Mouse (Mus musculus) R1 (cell line): ENCODE results near the gene Olfr153.
"Not testable (repeated sequence)": the region's sequence is repeated elsewhere in the genome, so short reads cannot be mapped to it uniquely, and the experiment has no call there.

ENCODE experiments used
- DNase-seq: peaks from one replicate; pipeline ENCODE4 v3.0.0-alpha.2; 2018; ENCODE audit warnings: low read depth, low spot score

Olfr153 gene

DNA sequence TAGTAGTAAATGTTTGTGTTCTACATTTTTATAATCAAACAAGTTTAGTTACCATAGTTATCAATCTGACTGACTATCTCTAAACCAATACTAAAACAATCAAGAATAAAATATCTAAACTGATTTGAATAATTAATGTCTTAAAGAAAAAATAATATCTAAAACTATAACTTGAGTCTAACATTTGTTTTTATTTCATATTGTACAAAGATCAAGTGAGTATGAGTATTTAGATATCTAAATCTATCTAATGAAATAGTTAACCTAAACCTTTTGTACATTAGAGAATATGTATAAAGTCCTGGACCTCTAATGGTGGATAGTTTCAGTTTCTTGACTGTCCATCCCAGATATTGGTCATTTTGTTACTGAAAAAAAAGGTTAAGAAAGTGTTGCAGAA is at the start of gene Olfr153:
Gene Olfr153 (plus strand): TSS at position 301 of the 400 bp plus-strand sequence.
- no peak for DNase-seq

DNA sequence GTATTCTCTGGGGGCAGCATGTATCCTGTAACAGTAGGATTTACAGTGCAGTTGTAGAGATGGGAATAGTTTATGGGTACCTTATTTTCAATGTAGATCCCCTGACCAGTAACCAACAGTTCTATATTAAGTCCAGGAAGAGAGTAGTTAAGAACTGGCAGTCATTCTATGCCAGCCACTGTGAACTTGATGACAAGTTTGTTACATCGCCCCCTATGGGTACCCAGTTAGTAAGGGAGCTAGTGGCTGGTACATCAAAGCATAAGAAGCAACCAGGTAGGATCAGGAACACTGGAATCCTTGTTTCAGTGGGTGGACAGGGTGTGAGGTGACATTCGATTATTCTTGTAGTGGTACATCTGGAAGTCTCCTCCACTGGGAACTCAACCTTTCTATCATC is 49.3 kb upstream of the Olfr153 start:
- peak; percentile 36 for DNase-seq

DNA sequence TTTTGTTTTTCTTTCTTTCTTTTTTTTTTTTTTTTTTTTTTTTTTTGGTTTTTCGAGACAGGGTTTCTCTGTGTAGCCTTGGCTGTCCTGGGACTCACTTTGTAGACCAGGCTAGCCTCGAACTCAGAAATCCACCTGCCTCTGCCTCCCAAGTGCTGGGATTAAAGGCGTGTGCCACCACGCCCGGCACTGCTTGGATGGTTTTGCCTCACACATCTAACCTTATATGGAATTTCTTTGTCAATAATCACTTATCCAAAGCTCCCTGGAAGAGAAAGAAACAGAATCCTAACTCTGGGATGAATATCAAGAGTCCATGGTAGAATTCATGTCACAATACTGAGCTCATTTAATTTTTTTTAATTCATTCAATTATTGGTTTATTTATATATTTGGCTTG is 34.6 kb upstream of the Olfr153 start, which contains the start of gene Pramel7:
Gene Pramel7 (minus strand): TSS at position 101 of the 400 bp plus-strand sequence.
- DNase-seq = not testable (repeated sequence)

DNA sequence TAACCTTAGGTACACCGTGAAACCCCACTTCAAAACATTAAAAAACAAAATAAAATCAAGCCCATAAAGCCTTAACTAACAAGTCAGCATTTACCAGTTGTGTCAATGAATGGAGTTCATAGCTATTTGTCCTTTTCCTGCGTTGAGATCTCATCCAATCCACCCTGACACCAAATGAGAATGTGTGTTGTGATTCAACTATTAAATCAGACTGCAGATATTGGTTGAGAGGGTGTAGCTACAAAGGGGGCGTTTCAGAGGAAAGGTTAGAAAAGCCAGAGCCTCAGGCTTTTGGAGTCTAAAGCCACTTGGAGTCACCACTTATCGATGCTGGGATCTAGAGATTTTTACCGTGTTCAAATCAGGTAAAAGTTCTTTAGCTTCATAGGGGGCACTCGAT is 25.3 kb upstream of the Olfr153 start, which contains the start of gene Pramel6:
Gene Pramel6 (plus strand): TSS at position 301 of the 400 bp plus-strand sequence.
- no peak for DNase-seq

DNA sequence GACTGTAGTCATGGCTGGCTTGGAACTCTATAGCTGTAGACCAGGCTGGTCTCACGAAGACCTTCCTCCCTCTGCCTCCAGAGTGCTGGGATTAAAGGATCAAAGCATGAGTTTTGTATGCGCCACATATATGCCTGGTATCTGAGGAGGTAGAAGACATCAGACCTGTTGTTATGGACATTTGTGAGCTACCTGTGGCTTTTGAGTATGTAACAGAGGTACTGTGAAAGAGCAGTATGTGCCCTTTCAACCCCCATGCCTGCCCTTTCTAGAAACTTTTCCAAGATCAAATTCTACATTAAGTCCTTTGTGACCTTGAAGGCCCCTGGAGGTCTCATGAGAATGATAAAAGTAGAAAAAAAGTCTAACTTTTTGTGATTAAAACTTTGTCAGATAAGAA is 16.6 kb upstream of the Olfr153 start:
- peak; percentile 82 for DNase-seq

DNA sequence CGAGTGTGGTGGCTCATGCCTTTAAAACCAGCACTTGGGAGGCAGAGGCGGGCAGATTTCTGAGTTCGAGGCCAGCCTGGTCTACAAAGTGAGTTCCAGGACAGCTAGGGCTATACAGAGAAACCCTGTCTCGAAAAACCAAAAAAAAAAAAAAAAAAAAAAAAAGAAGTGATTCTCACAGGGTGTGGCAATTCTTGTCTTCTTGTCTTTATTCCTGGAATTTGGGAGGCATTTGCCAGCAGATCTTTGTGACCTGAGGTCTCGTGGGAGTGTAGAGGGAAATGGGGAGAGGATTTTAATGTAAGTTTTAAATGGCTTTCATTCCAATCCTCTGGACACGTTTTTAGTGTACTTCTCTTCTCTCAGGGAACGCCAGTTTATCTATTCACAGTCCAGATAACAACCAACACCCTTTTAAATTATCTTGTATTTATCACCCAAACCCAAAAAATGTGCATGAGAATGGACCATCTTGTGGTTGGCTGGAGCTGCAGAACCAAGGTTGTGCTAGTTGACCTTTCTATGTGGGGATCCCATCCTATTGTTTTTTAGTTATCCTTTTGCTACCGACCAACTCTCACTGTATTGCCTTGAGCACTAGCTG is 16.0 kb upstream of the Olfr153 start:
- DNase-seq = peak; percentile 94

DNA sequence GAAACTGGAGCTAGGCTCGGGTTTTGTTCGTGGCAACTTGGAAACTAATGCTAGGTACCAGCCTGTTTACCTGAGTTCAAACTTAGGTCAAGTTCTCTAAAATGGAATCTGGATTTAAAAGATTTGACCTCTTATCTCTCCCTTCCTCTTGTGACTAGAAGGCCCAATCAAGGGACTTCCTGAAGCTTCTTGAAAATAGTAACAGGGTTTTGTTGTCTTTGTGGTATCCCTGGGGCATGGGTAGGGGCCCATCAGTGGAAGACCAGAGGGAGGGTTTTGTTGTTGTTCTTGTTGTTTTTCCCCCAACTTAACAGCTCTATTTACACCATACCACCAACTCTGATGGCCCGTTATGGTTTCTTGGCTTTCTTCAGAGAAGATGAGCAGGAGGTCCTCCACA is 15.0 kb upstream of the Olfr153 start:
- DNase-seq = peak; percentile 73

DNA sequence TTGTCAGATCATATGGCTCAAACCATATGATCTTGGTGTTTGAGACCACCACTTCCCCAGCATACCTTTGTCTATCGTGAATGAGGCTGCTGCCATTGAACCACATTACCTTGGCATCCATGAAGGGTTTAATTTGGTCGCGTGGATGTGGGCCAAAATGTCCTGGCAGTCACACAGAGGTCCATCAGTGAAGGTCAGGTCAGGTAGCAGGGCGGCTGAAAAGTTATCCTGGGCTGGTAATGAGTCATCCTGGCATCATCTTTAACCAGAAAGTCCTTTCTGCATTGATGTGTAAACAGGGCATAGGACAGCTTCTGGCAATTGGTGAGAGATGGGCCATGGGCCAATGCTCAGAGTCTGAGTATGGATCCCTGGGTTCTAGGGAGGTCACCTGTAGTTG is 10.9 kb upstream of the Olfr153 start:
- DNase-seq = no peak

DNA sequence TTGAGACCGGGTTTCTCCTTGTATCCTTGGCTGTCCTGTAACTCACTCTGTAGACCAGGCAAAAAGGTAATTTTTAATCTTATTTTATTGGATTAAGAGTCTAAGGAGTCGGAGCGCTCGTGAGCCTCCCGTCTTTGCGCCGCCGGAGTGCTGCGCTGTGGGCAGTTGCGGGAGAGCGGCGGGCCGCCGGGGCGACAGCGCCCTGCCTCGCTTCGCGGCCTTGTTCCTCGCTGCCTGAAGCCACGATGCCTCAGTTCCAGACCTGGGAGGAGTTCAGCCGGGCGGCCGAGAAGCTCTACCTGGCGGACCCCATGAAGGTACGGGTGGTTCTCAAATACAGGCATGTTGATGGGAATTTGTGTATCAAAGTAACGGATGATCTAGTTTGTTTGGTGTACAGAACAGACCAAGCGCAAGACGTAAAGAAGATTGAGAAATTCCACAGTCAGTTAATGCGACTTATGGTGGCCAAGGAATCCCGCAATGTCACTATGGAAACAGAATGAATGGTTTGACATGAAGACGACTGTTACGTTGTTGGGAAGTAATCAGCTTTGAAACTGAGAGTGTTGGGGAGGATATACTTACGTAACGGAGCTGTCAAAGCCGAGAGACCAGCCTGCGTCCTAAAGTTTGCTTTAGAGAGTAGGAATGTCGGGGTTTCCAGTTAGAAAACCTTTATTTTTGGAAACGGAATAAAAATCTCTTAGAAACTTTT is 5.5 kb upstream of the Olfr153 start:
- peak; percentile 61 for DNase-seq

DNA sequence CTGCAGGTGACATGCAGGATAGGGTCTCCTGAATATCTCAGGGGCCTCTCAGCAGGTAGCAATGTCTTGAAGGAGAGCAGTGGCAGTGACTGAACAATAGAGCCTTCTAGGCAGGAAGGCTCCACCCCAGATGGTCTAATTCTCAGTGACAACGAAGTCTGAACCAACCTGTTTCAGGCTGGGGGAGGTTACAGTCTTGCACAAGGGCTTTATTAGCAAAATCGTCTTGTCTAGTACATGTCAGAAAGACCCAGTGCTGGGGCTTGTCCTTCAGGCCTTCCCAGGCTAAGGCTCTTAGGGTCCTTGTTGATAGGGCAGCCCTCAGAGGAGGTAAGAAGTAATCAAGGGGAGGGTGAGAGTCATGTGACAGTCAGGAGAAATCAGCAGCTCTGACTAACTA is 3.2 kb downstream of the Olfr153 start:
- peak; percentile 85 for DNase-seq

DNA sequence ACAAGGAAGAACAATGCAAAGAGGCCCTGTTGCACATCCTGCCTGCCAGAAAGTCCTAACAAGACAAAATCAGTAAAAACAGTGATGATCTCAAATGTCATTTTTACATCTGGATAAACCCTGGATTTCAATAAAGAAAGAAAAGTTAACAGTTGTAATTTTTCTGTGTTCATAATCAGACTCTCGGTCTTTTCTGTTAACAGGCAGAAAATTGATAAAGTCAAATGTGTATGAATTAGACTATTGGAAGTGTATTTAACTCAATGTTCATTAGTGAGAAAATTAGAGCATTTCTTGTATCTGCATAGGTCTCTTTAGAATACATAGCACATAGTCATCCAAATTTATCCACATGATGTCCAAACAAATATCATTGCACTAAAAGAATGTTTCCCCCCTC is 13.8 kb downstream of the Olfr153 start, which contains the start of gene Olfr1128:
Gene Olfr1128 (minus strand): TSS at position 101 of the 400 bp plus-strand sequence.
- DNase-seq = no peak

DNA sequence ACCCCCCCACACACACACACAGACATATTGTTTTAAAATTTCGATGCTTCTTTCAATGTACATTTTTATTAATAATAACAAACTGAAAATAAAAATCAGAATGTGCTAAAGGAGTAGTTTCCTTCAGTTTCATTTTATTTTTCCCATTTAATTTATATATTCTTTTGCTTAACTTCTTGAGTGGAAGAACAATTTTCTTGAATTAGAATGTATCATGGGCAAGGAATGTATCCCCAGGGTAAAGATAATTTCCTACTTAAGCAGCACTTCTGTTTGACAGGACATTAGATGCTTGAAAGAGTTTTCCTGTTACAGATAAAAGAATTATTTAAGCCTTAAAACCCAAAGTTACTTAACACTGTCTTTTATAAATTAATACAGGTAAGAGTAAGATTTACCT is 42.0 kb downstream of the Olfr153 start, which contains the start of gene Olfr1129:
Gene Olfr1129 (plus strand): TSS at position 301 of the 400 bp plus-strand sequence.
- DNase-seq = not testable (repeated sequence)
